Mouse (Mus musculus) T-cell, adult 66 days (primary cell): Measurements from ENCODE around the gene Gm10295. TPM values are rescaled to one million over a fixed set of nuclear protein-coding genes. Genes with fewer than 3 reads are reported as not detected.

ENCODE experiments used
- total RNA-seq, 2 experiments: library from RNA; stranded (reverse); gene quantifications; 3 replicates in 1 of 2; 4 replicates in 1 of 2; pipeline ENCODE4 v1.2.4; 2023

Gene Gm10295
- not detected for total RNA-seq

GRCm38 (mm10) chr7:71351364-71351763, at the start of gene Gm10295:
Gene Gm10295 (minus strand): TSS chr7:71351485.

